Mouse (Mus musculus): ENCODE measurements around the gene Foxk1. TPM values are rescaled to one million over a fixed set of nuclear protein-coding genes. Genes with fewer than 3 reads are reported as not detected.

Foxk1 gene
- polyA plus RNA-seq, 1 experiment from 2014 or later = 8.4 TPM

- 90% methylated on average over 6 of the region's 6 CpGs for WGBS
- ATAC-seq (ENCODE audit: insufficient number of reproducible peaks, insufficient read depth, low FRiP score, low TSS enrichment) = no peak
- Histone ChIP-seq H3K4me2 (replicated peaks) (no peak overlapping the region), H3K4me3 (no peak overlapping the region), H3K36me3 (no peaks in the 10 kb centered on the region), H3K4me1 (peaks cover 19% of the 10 kb centered on the region), H3K27me3 (no peaks in the 10 kb centered on the region), H3K9me3 (no peaks in the 10 kb centered on the region), H3K27ac (no peak overlapping the region), H3K9ac (no peak overlapping the region)
These were observed 6.6 kb upstream of the Foxk1 start for GRCm38 (mm10) chr5:142394602-142395252.

GRCm38 (mm10) chr5:142395909-142396308 is 5.4 kb upstream of the Foxk1 start:
- H3K27ac ChIP-seq = no peak overlapping the region
- H3K4me3 ChIP-seq = no peak overlapping the region
- 45% methylated on average over 5 of the region's 5 CpGs for WGBS
- peaks cover 24% of the 10 kb centered on the region for H3K4me1 ChIP-seq
- H3K4me2 ChIP-seq (replicated peaks) = no peak overlapping the region
- H3K36me3 ChIP-seq = no peaks in the 10 kb centered on the region
- H3K9ac ChIP-seq = no peak overlapping the region
- ATAC-seq (ENCODE audit: insufficient number of reproducible peaks, insufficient read depth, low FRiP score, low TSS enrichment) = no peak
- no peaks in the 10 kb centered on the region for H3K27me3 ChIP-seq
- H3K9me3 ChIP-seq = no peaks in the 10 kb centered on the region

GRCm38 (mm10) chr5:142400181-142400883 is 965 bp upstream of the Foxk1 start:
- Histone ChIP-seq H3K4me2 (replicated peaks) (peak overlapping the region; percentile 91), H3K27ac (peak overlapping the region; percentile 51), H3K4me1 (peaks cover 37% of the 10 kb centered on the region), H3K9me3 (no peaks in the 10 kb centered on the region), H3K9ac (0 out of 2 replicates have a peak overlapping the region, but pooled peaks have one; percentile 92), H3K27me3 (no peaks in the 10 kb centered on the region), H3K4me3 (peak overlapping the region; percentile 91), H3K36me3 (peaks cover 1% of the 10 kb centered on the region; the same call in 1 of the 2 replicates)
- ATAC-seq (ENCODE audit: insufficient number of reproducible peaks, insufficient read depth, low FRiP score, low TSS enrichment) = no peak
- WGBS = 26% methylated on average over 17 of the region's 17 CpGs

- no peaks in the 10 kb centered on the region for H3K27me3 ChIP-seq
- H3K9ac ChIP-seq = peak overlapping the region; percentile 92
- peak overlapping the region; percentile 91 for H3K4me2 ChIP-seq (replicated peaks)
- peaks cover 41% of the 10 kb centered on the region for H3K4me1 ChIP-seq
- under 1% methylated on average over 67 of the region's 67 CpGs for WGBS
- peaks cover 15% of the 10 kb centered on the region; the same call in 1 of the 2 replicates for H3K36me3 ChIP-seq
- peak; percentile 13 for ATAC-seq (ENCODE audit: insufficient number of reproducible peaks, insufficient read depth, low FRiP score, low TSS enrichment)
- H3K4me3 ChIP-seq = peak overlapping the region; percentile 91
- no peaks in the 10 kb centered on the region for H3K9me3 ChIP-seq
- peak overlapping the region; percentile 87 for H3K27ac ChIP-seq
These were observed 636 bp downstream of the Foxk1 start for GRCm38 (mm10) chr5:142401641-142402625.

GRCm38 (mm10) chr5:142403694-142404093 is 2.4 kb downstream of the Foxk1 start:
- no peak overlapping the region for H3K9ac ChIP-seq
- H3K27ac ChIP-seq = no peak overlapping the region
- H3K27me3 ChIP-seq = no peaks in the 10 kb centered on the region
- WGBS = 73% methylated on average over 3 of the region's 3 CpGs
- no peaks in the 10 kb centered on the region for H3K9me3 ChIP-seq
- H3K4me1 ChIP-seq = peaks cover 48% of the 10 kb centered on the region
- peaks cover 15% of the 10 kb centered on the region; the same call in 1 of the 2 replicates for H3K36me3 ChIP-seq
- H3K4me3 ChIP-seq = peak overlapping the region; percentile 91; the same call in 1 of the 2 replicates
- H3K4me2 ChIP-seq (replicated peaks) = peak overlapping the region; percentile 91; the same call in 1 of the 2 replicates
- ATAC-seq (ENCODE audit: insufficient number of reproducible peaks, insufficient read depth, low FRiP score, low TSS enrichment) = no peak

- Histone ChIP-seq H3K27me3 (no peaks in the 10 kb centered on the region), H3K4me1 (peaks cover 54% of the 10 kb centered on the region), H3K4me3 (no peak overlapping the region), H3K4me2 (replicated peaks) (peak overlapping the region; percentile 14; the same call in 1 of the 2 replicates), H3K9ac (peak overlapping the region; percentile 11; the same call in 1 of the 2 replicates), H3K27ac (no peak overlapping the region), H3K36me3 (peaks cover 15% of the 10 kb centered on the region; the same call in 1 of the 2 replicates), H3K9me3 (no peaks in the 10 kb centered on the region)
- WGBS = 100% methylated on average over 1 of the region's 1 CpGs
- ATAC-seq (ENCODE audit: insufficient number of reproducible peaks, insufficient read depth, low FRiP score, low TSS enrichment) = no peak
These were observed 3.0 kb downstream of the Foxk1 start for GRCm38 (mm10) chr5:142404307-142404706.

- H3K9me3 ChIP-seq = no peaks in the 10 kb centered on the region
- peaks cover 15% of the 10 kb centered on the region; the same call in 1 of the 2 replicates for H3K36me3 ChIP-seq
- H3K4me2 ChIP-seq (replicated peaks) = no peak overlapping the region
- WGBS = 69% methylated on average over 6 of the region's 6 CpGs
- H3K4me1 ChIP-seq = peaks cover 63% of the 10 kb centered on the region
- no peaks in the 10 kb centered on the region for H3K27me3 ChIP-seq
- H3K4me3 ChIP-seq = no peak overlapping the region
- H3K27ac ChIP-seq = no peak overlapping the region
- no peak for ATAC-seq (ENCODE audit: insufficient number of reproducible peaks, insufficient read depth, low FRiP score, low TSS enrichment)
- peak overlapping the region; percentile 16; the same call in 1 of the 2 replicates for H3K9ac ChIP-seq
These were observed 4.1 kb downstream of the Foxk1 start for GRCm38 (mm10) chr5:142405426-142405825.

- no peak overlapping the region for H3K9ac ChIP-seq
- no peak overlapping the region for H3K4me2 ChIP-seq (replicated peaks)
- H3K36me3 ChIP-seq = peaks cover 15% of the 10 kb centered on the region; the same call in 1 of the 2 replicates
- 79% methylated on average over 7 of the region's 7 CpGs for WGBS
- peaks cover 65% of the 10 kb centered on the region for H3K4me1 ChIP-seq
- H3K27ac ChIP-seq = no peak overlapping the region
- no peaks in the 10 kb centered on the region for H3K27me3 ChIP-seq
- no peak for ATAC-seq (ENCODE audit: insufficient number of reproducible peaks, insufficient read depth, low FRiP score, low TSS enrichment)
- no peak overlapping the region for H3K4me3 ChIP-seq
- no peaks in the 10 kb centered on the region for H3K9me3 ChIP-seq
These were observed 5.1 kb downstream of the Foxk1 start for GRCm38 (mm10) chr5:142406401-142406800.

GRCm38 (mm10) chr5:142406937-142407336 is 5.6 kb downstream of the Foxk1 start:
- Histone ChIP-seq H3K4me2 (replicated peaks) (no peak overlapping the region), H3K4me3 (no peak overlapping the region), H3K36me3 (peaks cover 15% of the 10 kb centered on the region; the same call in 1 of the 2 replicates), H3K4me1 (peaks cover 65% of the 10 kb centered on the region), H3K27me3 (no peaks in the 10 kb centered on the region), H3K9me3 (no peaks in the 10 kb centered on the region), H3K27ac (no peak overlapping the region), H3K9ac (no peak overlapping the region)
- no peak for ATAC-seq (ENCODE audit: insufficient number of reproducible peaks, insufficient read depth, low FRiP score, low TSS enrichment)
- WGBS = 65% methylated on average over 11 of the region's 11 CpGs

- H3K4me1 ChIP-seq = peaks cover 63% of the 10 kb centered on the region
- H3K4me2 ChIP-seq (replicated peaks) = no peak overlapping the region
- H3K36me3 ChIP-seq = peaks cover 15% of the 10 kb centered on the region; the same call in 1 of the 2 replicates
- 72% methylated on average over 7 of the region's 7 CpGs for WGBS
- H3K27ac ChIP-seq = no peak overlapping the region
- no peaks in the 10 kb centered on the region for H3K27me3 ChIP-seq
- H3K9ac ChIP-seq = no peak overlapping the region
- no peak overlapping the region for H3K4me3 ChIP-seq
- no peaks in the 10 kb centered on the region for H3K9me3 ChIP-seq
- ATAC-seq (ENCODE audit: insufficient number of reproducible peaks, insufficient read depth, low FRiP score, low TSS enrichment) = no peak
These were observed 6.1 kb downstream of the Foxk1 start for GRCm38 (mm10) chr5:142407381-142407780.

GRCm38 (mm10) chr5:142409169-142409568 is 7.9 kb downstream of the Foxk1 start:
- Histone ChIP-seq H3K27me3 (no peaks in the 10 kb centered on the region), H3K36me3 (peaks cover 15% of the 10 kb centered on the region; the same call in 1 of the 2 replicates), H3K9me3 (no peaks in the 10 kb centered on the region), H3K4me3 (no peak overlapping the region), H3K4me2 (replicated peaks) (no peak overlapping the region), H3K9ac (no peak overlapping the region), H3K27ac (no peak overlapping the region), H3K4me1 (peaks cover 64% of the 10 kb centered on the region)
- ATAC-seq (ENCODE audit: insufficient number of reproducible peaks, insufficient read depth, low FRiP score, low TSS enrichment) = no peak
- 49% methylated on average over 6 of the region's 6 CpGs for WGBS
